Mouse (Mus musculus) retina, postnatal 7 days (tissue): ENCODE measurements at regions not wholly inside any gene's neighbourhood (a gene's known extent, or its start where the extent isn't known, plus 50 kb on each side); places are given as distances from the start of the nearest gene placed in this dataset.

Experiments
- DNase-seq: peaks from one replicate; pipeline ENCODE4 v3.0.0-alpha.2; 2012; ENCODE audit warnings: low read depth, low spot score

DNA sequence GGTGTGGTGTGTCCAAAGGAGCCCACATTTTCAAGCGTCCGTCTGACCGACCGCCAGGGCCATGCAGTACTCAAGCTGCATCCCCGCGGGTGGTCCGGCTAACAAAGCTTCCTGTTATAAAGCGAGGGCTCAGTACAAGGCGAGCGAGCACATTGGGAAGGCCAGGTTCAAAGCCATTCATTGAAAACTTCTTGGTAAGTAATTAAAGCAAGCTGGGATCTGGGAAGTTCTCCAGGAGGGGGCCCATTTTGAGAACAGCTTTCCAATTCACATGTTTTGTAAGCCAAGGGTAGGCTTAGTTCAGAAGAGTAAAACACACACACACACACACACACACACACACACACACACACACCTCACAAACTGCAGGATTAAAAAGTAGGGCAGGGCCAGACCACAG is 57.3 kb upstream of the Prep start:
- DNase-seq, result no peak

DNA sequence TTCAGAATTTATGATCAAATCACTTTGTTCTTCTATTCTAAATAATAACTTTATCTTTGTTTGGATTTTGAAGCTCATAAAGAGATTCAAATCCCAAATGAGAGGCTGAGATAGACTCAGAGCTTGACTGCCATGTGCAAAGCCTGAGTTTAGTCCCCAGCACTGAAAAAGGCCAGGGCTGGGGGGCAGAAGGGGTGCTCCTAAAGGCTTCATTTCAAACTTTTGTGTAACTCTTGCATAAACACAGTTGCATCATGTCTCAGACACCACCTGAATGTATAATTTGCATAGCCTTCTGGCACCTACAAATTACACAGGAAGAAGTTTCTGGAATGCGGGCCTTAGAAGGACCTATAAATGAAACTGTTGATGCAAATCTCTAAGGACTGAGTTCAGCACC is 57.8 kb upstream of the Prep start:
- DNase-seq, result no peak

DNA sequence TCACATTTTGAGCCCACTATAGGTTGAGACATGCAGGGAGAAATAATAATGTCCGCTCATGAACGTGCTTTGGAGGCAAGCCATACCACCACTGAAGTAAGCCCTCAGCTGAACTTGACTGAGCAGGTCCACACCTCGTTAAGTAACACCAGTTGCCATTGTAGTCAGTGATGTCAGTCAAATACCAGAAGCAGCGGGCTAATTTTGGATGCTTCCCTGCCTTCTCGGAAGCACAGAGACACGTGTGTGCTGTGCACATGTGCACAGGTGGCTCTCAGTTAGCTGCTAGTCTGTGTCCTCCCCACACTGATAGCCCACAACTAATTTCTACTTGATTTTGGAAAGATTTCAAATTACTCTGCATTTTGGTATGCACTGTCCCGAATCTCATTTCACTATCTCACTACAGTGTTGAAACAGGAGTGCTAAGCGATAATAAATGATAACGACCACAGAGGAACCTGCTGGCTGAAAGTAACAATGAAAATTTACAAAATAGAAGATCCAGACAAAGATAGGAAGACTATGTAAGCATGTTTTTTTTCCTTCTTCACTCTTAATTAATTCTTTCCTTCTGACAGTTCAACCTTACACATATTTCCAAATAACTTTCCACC is 62.9 kb upstream of the Prep start:
- DNase-seq, result no peak

DNA sequence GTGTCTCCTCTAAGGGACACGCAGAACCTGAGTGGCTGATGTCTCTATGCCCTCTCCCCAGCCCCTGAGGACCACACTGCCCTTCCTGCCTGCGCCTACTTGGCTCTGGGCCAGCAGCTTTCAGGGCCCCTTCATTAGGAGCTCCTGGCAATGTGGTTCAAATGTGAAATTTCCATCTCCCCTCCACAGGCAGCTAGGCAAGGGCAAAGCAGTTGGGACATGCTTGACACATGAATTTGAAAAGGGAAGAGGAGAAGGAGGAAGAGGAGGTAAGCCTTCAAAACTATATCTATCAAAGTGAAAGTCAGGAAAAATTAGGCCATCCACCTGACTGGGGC is 63.7 kb upstream of the Prep start:
- no peak for DNase-seq

DNA sequence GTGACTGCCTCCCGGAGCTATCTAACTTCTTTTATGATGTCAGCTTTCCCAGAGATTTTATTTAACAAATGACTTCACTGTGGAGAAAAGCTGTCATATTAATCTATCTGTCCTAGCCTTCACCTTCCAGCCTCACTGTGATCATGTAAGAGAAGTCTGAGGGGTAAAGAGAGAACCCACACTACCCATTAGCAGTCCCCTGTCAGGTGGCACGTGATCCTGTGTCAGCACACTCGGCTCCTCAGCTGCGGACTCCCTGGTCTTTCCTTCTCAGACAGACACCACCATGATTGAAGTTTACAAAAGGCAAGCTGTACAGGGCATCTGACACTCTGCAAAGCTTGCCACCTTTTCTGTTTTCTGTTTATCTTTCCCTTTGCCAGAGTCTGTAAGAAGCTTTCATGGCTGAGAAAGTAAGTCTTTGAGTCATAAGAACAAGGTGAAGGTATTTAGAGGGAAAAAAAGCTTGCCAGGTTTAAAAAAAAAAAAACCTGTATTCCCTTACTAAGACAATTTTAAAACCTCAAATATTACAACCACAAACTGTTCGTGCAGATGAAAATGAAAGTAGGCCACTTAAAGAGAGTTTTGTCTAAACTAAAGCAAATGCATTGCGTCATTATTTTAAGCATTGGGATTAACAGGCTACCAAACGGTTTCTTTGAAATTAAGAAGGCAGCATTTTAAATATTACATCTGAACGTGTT is 64.2 kb upstream of the Prep start:
- DNase-seq, result no peak

DNA sequence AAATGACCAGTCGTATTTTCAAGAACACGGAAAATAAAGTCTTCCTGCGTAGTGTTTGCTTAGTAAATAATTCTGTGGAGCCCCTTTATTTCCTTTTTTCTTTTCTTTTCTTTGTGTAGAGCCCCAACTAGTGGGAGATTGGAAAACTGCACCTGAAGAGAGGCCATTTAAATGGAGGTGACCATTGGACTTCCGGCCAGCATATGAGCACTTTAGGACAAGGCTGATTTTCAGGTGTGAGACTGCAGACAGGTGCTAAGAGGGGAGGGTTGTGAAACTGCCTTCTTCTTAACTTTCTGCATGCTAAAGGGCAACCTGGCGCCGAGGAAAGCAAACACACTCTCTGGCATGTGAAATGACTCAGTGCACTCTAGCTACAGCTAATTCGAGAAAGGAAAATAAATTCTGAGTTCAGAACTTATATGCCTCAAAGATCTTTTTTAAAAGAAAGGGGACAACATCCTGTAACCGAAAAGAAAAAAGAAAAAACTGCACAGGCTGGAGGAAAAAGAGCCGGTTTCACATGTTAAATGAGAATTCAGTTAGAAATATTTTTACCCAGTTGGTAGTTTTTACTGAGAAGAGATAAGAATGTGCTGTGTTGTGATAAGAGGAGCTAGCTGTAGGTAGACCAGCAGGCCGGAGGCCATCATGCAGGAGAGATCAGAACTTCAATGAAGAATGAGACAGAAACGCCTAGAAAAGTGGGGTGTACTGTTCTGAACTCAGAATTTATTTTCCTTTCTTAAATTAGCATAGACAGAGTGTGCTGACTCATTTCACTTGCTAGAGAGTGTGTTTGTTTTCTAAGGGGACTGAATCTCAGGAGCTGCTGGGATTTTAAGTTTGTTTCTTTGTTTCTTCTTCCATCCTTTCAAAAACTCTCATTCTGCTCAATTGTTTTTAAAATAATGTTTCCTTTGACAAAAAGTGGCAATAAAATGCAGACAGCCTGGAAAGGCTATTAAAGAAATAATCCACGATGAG is 65.8 kb upstream of the Prep start:
- peak; percentile 70 for DNase-seq

DNA sequence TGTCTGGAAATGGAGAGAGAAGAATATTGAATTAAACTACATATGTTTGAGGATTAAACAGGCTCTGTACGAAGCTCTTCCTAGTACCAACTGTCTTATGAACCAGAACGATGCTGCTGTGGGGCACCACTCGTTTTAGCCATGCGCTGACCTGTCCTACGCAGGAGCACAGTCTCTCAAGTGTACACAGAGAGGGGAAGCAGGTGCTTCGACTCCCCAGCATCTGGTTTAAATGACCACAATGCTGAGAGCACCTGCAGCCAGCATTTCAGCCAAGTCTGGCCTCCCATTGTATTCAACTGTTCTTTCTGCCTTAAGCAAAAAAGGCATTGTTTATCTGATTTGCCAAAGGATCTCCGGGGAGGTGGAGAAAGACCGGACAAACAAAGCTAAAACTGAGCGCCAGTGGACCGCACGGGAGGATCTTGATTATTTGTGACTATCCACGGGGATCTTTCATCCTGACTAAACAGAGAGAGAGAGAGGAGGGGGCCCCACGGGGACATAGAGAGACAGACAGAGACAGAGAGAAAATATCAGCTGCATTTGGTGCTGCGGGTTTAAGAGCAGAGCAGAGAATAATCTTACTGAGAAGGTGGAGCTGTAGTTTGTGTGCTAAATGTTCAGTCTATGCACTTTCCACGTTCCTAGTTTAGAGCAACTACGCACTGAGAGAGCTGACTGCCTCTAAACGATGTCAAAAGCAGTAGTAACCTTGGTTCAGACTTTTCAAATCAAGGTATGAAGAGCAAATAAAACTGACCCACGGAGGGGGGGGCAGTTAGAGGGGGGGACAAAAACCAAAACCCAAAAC is 66.8 kb upstream of the Prep start:
- DNase-seq, result peak; percentile 4

DNA sequence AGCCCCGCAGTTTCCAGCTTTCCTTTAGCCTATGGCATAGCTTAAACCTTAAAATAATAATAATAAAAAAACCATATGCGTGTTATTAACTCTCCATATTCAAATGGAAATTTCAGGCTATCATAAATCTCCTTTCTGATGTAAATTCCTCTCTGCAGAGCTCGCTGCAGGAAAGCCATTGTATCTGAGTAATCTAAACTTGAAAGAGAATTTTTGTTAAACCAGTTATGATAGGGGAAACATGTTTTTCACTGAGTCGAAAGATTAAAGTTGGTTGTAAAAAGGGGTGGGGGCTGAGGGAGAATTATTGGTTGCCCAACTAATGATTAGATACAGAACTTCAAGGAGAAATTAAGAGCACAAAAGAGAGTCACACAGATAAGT is 69.1 kb upstream of the Prep start:
- no peak for DNase-seq

DNA sequence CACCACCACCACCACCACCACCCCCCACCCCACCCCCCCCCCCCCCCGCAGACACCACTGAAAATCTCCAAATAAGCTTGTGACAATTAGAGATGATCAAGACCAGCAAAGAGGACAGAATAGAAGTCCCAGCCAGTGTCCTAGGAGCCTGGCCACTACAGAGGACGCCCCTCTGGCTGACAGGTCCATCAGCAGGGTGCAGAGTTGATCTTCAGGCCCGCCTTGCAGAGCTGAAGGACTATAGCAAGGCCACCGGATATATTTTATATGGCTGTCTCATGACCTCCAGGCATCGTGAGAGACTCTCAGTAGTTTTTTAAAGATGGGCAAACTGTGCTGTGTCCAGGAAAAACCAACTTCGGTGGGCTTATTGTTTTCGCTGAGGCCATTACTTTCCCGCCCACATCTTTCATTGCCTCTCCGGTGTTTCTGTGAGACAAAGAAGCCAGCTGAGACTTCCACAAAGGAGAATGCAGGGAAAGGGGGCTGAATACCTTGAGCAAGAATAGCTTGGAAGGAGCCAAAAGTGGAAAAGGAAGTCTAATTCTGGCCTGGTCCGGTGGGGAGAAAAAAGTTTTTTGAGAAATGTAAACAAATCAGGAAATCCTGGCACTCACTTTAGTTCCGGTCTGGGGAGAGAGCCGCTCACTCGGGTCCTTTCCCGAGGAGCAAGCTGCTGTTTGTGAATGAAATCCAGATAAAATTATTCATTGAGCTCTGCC is 69.7 kb upstream of the Prep start:
- no peak for DNase-seq

DNA sequence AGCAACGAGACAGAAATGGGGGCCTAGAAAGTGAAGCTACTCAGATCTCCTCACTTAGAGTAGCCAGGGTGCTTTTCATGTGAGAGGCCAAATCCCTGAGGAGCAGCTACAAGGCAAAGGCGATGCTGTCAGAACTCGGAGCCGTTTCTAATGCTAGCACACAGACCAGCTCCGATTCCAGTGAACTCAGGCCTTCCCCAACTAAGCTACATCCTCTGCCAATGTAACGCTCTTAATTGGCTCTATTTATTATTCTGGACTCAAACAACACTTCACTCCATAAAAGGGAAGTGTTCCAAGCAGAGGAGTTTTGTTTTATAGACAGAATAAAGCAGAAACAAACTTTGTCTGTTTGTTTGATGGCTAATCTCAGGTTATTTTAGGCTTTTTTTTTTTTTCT is 71.2 kb upstream of the Prep start:
- no peak for DNase-seq

DNA sequence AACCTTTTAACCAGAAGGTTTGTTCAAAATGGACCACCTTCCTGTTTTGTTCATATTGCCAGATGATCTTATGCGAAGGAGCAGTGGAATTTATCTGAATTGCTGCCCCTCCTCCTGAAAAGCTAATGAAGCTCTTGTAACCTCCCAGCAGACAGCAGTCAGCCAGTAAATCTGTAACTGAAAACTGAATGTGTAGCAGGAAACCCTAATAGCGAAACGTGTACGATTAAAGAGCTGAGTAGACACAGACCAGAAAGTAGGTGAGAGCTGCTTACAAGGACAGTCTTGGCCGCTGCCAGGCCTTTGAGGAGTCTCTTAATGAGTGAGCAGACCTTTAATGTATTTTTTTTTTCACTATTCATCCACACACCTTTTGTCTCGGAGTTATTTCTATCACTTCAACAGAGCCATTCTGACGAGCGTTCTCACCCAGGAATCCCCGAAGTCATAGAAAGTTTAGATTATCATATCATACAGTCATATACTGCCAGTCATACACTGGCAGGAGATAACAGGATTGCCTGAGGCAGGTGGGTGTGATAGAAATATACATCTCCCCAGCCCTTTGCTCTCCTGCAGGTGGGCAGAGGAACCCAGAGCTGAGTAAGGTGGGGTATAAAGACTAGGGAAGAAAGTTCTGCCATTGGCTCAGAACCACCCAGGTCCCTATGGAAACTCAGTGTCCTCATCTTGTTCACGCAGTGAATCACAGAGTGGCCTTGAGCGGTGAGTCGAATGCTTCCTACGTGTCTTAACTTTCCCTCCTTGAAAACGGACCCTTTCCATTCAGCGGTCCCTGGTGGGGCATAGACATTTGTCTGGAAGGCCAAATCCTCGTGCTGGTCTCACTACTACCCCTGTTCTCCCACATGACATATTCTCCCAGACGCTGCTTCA is 72.4 kb upstream of the Prep start:
- no peak for DNase-seq

DNA sequence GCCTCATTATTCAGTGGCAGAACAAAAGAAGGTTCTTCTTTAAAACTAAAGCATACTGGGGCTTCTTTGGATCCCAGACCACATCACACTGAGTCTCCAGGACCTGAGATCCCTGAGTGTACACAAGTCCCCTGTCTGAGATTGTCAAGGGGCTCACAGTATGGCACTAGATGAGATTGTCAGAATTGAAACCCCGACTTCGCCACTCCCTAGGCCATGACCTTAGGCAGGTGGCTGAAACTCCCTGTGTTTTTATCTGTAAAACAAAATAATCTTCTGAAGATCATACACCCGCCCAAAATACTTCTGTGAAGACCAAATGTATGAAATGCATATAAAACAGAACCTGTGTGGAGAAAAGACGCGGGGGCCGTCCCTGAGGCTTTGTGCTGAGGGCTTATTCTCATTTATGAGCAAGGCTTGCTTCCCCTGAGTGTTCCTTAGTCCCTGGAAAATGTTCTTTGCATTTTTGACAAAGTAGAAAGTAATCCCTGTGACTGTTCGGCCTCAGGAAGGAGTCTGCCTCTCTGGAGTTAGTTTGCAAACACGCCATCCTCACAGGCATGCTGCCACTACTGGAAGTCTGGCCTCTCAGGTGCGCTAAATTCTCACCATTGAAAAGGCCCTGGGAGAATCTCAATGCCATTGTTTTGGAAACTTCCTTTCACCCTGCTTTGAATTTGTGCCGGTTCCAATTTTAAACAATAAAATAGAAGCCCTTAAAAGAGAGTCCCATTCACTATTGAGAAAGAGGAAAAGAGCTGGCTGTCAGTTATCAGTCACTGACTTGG is 73.3 kb upstream of the Prep start:
- DNase-seq, result no peak

DNA sequence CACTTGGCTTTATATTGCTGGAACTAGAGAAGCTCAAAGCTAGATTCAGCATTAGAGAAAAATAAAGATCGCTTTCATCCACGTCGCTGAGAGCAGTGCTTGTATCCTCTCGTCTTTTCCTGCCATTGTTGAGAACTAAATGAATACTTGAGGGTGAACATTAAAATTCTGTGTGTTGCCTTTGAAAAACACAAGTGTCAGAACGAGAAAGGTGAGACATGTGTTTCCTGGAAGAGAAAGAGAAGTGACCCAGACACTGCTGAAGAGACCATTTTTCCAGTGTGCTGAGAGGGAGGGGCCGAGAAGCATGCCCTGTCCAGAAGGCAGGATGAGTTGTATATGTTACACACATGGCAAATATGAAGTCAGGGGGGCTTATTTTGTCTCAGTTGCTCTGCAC is 77.5 kb upstream of the Prep start:
- no peak for DNase-seq

DNA sequence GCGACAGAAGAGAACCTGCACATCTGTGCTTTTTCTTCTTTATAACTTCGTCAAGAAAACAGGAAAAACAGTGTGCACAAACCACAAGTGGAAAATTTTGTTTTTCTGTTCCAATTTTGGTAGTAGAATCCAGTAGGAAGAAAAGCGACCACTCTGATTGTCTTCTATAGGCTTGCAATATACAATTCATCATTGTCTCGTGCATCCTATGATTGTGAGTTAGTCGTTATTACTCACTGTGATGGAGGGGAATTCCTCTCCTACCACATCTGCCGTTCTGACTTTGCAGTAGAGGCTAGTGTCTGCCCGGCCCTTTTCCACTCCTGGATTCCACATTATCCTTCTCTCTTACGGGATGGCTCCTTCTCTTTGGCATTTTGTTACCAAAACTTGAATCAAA is 78.2 kb upstream of the Prep start:
- DNase-seq, result no peak

DNA sequence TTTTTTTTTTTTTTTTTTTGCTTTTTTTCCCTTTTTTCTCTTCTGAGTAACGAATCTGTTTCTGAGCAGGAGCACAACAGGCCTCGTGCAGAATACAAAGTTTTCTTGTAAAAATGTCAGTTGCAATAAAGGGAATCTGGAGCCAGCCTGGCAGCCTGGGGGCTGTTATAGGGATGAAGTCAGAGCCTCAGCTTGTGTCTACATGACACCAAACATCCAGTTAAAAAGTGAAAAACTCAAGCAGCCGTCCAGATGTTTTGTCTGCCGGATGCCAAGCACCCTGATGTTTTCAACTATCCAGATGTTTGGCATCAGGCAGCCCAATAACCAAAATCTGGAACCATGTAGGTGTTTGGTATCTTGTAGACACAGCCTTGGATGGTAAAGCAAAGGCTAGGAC is 79.4 kb upstream of the Prep start:
- DNase-seq, result no peak

DNA sequence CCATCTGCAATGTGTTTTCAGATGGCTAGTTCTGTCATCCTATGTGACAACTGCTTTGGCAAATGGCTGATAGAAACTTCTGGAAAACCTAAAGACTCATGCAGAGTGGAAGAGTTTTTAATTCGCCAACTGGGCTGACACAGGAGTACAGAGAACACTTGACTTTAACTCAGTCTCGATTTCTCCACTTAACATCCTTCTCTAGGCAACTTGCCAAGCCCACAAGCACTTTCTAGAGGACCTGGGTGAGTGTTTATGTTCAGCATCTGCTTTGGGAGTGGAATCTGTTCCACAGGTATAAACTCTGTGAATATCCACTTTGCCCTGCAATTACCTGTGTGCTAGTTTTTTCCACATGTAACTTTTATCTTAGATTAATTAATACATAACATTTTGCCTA is 85.1 kb upstream of the Prep start:
- no peak for DNase-seq

DNA sequence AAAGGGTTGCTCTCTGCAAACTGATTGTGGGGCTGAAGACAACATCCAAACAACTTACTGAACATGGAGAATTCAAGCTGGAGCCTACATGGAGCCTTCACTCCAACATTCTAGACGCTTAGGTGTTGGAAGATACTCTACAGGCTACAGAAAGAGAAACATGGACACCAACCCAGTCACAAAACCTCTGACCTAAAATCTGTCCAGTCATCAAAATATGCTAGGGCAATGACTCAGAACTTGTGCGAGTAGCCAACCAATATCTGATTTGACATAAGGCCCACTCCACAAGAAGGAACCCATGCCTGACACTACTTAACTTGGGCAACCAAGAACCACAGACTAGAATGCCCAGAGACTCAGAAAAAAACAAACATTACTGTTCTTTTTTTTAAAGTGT is 90.2 kb upstream of the Prep start:
- no peak for DNase-seq

DNA sequence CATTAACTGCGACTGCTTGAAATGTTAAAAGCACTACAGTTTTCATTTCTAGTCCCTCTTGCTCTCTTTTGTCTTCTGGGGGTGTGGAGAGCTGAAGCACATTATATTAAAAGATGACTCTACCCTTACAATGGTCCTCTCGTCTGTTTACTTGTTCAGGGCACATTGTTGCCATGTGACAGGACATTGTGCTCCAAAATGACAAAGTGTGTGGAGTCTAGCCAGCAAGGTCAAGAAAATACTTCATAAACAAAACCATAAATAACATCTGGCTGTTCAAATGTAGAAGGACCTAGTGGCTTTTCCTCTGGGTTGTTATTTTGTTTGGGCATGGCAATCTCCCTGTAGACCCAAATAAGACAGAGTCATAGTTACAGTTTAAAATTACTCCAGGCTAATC is 95.1 kb upstream of the Prep start:
- DNase-seq, result no peak

DNA sequence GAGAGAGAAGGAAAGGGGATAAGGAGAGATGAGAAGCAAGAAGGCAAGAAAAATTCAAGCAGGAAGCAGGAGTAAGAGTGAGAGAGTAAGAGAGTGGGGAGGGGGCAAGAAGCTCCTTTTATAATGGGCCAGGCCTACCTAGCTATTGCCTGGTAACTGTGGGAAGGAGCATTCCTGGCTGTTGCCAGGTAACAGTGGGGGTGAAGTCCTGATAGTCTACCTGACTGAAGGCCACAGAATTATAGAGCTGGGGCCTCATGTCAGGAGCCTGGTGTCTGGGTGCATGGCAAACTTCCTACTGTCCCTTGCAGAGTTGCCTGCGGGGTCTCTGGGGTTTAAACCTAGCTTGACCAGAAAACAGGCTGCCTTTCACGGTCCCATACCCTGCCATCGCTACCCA is 107.0 kb upstream of the Prep start:
- DNase-seq, result no peak
